18 mouse cellular contexts compared by ENCODE assay signal in genomic region chrX:98384017-98384416, GRCm38 (mm10).
DNase-seq lines count a peak whose midpoint lies in the region; ATAC-seq lines count a peak whose summit lies in the region.
"Had no signal": no experiment of that assay in that cellular context is flagged by ENCODE, and none has a peak within 500 bp of the region (broad histone marks: within the 10 kb centered on the region; RNA-seq: fewer than 3 reads in every experiment).

No protein-coding gene starts in this region.

- ATAC-seq in frontal cortex, adult (ENCODE audit: low TSS enrichment) = peak; percentile 97
- ATAC-seq: activated CD4-positive, CD25-positive, alpha-beta regulatory T cell, adult 4 months; CD4-positive, CD25-positive, alpha-beta regulatory T cell, adult 4 months; Patski had no signal

- no peak for DNase-seq in frontal cortex, postnatal 36 days (ENCODE audit: low spot score in 2 of 2)
- peak; percentile 24 for DNase-seq in brain, adult 2 months (ENCODE audit: low read depth, low spot score)
- no peak for DNase-seq in heart, postnatal 36 days
- DNase-seq: adrenal gland, adult 2 months; adrenal gland, adult 8-10 months; adrenal gland, postnatal 10 days; adrenal gland, postnatal 14 days; adrenal gland, postnatal 25 days; adrenal gland, postnatal 36 days; B cell, adult 2 months; cerebellum, adult 11 months; cerebellum, adult 11-12 months; cerebellum, adult 18-20 months; cerebellum, adult 2 months had no signal

- intact Hi-C loops in heart, postnatal 36 days (cut with DNase I) = loop anchor here (5.0 kb wide), 1 partner anchor 237 kb away; the partner anchor contains the start of gene Ar
